Mouse (Mus musculus): ENCODE measurements at regions not wholly inside any gene's neighbourhood (a gene's known extent, or its start where the extent isn't known, plus 50 kb on each side); places are given as distances from the start of the nearest gene placed in this dataset.

DNA sequence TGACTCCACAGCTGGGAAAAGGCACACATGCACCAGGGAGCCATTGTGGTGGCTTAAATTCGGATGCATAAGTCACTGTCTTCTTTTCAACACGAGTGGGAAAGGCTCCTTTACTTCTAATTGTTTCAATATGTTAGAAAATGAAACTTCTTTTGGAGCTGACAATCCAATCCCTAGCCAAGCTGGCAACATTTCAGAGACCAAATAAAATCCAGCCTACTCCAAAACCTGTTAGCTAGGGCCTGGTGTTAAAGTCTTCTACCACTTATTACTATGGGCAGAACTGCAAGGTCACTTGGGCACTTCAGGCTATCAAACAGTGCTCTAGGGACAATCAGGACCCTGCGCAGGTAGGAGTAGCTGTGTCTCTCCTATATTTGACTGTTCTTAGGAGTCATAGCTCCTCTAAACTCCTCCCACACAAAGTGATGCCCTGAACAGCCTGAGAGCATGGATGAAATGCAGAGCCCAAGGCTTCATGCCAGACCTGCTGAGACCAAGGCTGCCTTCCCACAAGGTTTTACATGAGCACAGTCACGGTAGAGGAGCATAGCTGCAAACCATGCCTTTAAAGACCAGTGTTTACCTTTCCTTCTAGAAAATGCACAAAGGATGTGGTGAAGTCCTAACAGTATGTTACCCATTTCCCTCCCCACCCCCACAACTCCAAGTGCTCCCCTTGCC, 67.4 kb upstream of the Spdye4c start:
- WGBS (ENCODE audit: insufficient replicate concordance): 57% methylated on average over 4 of the region's 4 CpGs
- H3K36me3 ChIP-seq (ENCODE audit: control insufficient read depth, insufficient read depth): no peaks in the 10 kb centered on the region
- H3K27ac ChIP-seq (ENCODE audit: low read length): no peak overlapping the region
- ATAC-seq (ENCODE audit: low read depth): no peak
- no peak overlapping the region for H3K4me2 ChIP-seq (ENCODE audit: low read depth, low read length)
- H3K4me1 ChIP-seq (ENCODE audit: control insufficient read depth, low read depth, low read length): no peaks in the 10 kb centered on the region
- H3K27me3 ChIP-seq (ENCODE audit: control insufficient read depth, insufficient read depth, low read depth, low read length): no peaks in the 10 kb centered on the region
- no peak overlapping the region for H3K4me3 ChIP-seq (ENCODE audit: low read depth, low read length)
- no peaks in the 10 kb centered on the region for H3K9me3 ChIP-seq (replicated peaks; ENCODE audit: control insufficient read depth, low read length)
- no peak overlapping the region for H3K9ac ChIP-seq (ENCODE audit: low read depth, low read length)

DNA sequence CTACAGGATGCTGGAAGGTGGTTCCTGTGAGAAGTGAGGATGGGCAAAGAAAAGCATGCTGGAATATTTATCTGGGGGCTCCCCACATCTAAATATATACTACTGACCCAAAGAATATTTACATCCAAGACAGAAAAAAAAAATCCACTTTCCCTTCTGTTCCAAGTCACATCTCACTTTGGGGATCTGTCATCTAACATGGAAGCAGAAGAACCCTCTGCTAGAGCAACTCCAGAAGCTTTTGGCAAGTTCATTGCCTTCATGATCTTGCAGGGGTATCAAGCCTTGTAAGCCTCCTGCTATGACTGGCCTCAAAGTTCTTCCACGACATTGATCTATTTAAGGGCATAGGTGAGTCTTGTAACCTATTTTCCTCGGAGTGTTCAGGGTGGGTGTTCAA, 64.9 kb upstream of the Spdye4c start:
- Histone ChIP-seq H3K4me2 (ENCODE audit: low read depth, low read length) (no peak overlapping the region), H3K36me3 (ENCODE audit: control insufficient read depth, insufficient read depth) (no peaks in the 10 kb centered on the region), H3K9me3 (replicated peaks; ENCODE audit: control insufficient read depth, low read length) (no peaks in the 10 kb centered on the region), H3K4me1 (ENCODE audit: control insufficient read depth, low read depth, low read length) (no peaks in the 10 kb centered on the region), H3K4me3 (ENCODE audit: low read depth, low read length) (no peak overlapping the region), H3K9ac (ENCODE audit: low read depth, low read length) (no peak overlapping the region), H3K27ac (ENCODE audit: low read length) (no peak overlapping the region), H3K27me3 (ENCODE audit: control insufficient read depth, insufficient read depth, low read depth, low read length) (no peaks in the 10 kb centered on the region)
- WGBS (ENCODE audit: insufficient replicate concordance): 45% methylated on average over 2 of the region's 2 CpGs
- ATAC-seq (ENCODE audit: low read depth): no peak

DNA sequence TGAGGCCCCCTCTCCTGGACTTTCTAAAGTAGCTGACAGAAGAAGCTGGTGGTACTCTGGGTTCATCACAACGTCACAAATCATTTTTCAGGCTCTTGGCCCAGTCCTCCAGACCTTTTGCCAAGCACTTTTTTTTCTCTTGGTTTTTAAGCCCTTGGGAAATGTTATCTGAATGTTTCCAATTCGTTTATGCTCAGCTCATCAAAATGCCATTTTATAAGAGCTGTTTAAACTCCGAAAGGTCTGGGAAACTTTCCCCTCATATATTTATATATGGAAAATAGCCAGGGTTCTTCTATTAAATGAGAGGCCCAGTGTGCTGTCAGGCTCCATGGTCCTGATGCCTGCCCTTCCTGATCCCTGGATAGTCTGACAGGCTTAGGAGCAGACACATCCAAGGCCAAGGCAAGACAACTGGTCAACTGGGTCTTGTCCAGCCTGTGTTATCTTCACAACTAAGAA, 64.1 kb upstream of the Spdye4c start:
- WGBS (ENCODE audit: insufficient replicate concordance): 41% methylated on average over 3 of the region's 3 CpGs
- Histone ChIP-seq H3K4me3 (ENCODE audit: low read depth, low read length) (no peak overlapping the region), H3K9me3 (replicated peaks; ENCODE audit: control insufficient read depth, low read length) (no peaks in the 10 kb centered on the region), H3K36me3 (ENCODE audit: control insufficient read depth, insufficient read depth) (no peaks in the 10 kb centered on the region), H3K9ac (ENCODE audit: low read depth, low read length) (no peak overlapping the region), H3K27me3 (ENCODE audit: control insufficient read depth, insufficient read depth, low read depth, low read length) (no peaks in the 10 kb centered on the region), H3K27ac (ENCODE audit: low read length) (no peak overlapping the region), H3K4me1 (ENCODE audit: control insufficient read depth, low read depth, low read length) (no peaks in the 10 kb centered on the region), H3K4me2 (ENCODE audit: low read depth, low read length) (no peak overlapping the region)
- no peak for ATAC-seq (ENCODE audit: low read depth)

DNA sequence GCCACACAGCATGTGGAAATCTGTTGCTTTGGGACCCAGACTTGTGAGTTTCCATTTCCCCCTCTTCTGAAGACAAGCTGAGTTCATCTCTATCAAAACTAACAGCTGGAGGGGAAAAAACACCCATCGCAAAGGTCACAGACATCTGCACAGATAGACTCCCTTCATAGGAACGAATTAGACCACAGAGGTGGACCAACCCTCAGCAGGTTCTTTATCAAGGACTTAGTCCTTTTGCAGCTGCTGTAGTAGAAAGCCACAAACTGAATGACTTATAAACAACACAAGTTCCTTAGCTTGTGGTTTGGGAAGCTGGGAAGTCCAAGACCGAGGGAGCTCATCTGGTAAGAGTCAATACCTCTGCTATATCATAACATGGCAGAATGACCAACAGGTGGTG, 54.7 kb upstream of the Spdye4c start:
- Histone ChIP-seq H3K27ac (ENCODE audit: low read length) (no peak overlapping the region), H3K4me2 (ENCODE audit: low read depth, low read length) (no peak overlapping the region), H3K4me1 (ENCODE audit: control insufficient read depth, low read depth, low read length) (no peaks in the 10 kb centered on the region), H3K4me3 (ENCODE audit: low read depth, low read length) (no peak overlapping the region), H3K9me3 (replicated peaks; ENCODE audit: control insufficient read depth, low read length) (no peaks in the 10 kb centered on the region), H3K9ac (ENCODE audit: low read depth, low read length) (no peak overlapping the region), H3K27me3 (ENCODE audit: control insufficient read depth, insufficient read depth, low read depth, low read length) (no peaks in the 10 kb centered on the region), H3K36me3 (ENCODE audit: control insufficient read depth, insufficient read depth) (no peaks in the 10 kb centered on the region)
- no peak for ATAC-seq (ENCODE audit: low read depth)
- WGBS (ENCODE audit: insufficient replicate concordance): 38% methylated on average over 3 of the region's 3 CpGs

DNA sequence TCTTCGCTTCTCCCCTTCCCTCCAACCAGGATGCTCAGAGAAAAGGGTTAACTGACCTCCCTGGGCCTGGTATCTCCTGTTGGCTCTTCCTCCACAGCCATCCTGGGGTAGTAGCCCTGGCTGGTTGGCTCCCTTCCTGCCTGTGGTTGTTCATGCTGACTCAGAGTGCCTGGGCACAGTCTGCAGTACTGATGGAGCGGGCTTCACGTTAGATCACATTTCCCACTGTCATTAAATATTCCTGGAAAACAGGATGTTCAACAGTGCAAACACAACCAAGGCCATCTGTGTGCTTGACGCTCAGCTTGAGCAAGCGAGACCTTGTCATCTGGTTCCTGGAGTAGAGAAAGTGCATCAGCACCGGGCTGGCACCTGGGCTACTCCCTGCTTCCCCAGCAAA, 53.6 kb upstream of the Spdye4c start:
- Histone ChIP-seq H3K9ac (ENCODE audit: low read depth, low read length) (no peak overlapping the region), H3K27ac (ENCODE audit: low read length) (no peak overlapping the region), H3K27me3 (ENCODE audit: control insufficient read depth, insufficient read depth, low read depth, low read length) (no peaks in the 10 kb centered on the region), H3K4me2 (ENCODE audit: low read depth, low read length) (no peak overlapping the region), H3K36me3 (ENCODE audit: control insufficient read depth, insufficient read depth) (no peaks in the 10 kb centered on the region), H3K4me1 (ENCODE audit: control insufficient read depth, low read depth, low read length) (no peaks in the 10 kb centered on the region), H3K9me3 (replicated peaks; ENCODE audit: control insufficient read depth, low read length) (no peaks in the 10 kb centered on the region), H3K4me3 (ENCODE audit: low read depth, low read length) (no peak overlapping the region)
- no peak for ATAC-seq (ENCODE audit: low read depth)
- WGBS (ENCODE audit: insufficient replicate concordance): 57% methylated on average over 6 of the region's 6 CpGs

DNA sequence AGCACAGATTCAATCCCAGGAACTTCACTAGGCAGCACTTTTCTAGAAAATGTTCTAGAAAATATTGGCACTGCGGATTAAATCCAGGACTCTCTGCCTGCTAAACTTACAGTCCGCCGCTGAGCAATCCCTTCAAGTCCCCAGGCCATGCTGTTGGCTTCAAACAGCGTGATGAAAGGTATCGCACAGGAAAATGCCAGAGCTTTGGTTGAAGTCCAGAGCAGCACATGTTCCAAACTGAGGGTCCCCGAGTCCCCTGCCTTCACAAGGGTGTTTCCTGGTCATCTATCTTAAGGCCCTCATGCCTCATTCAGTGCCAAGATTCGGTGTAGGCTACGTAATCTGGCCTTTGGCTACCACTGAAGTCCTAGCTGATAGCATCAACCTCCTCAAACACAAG, 52.3 kb upstream of the Spdye4c start:
- Histone ChIP-seq H3K27me3 (ENCODE audit: control insufficient read depth, insufficient read depth, low read depth, low read length) (no peaks in the 10 kb centered on the region), H3K36me3 (ENCODE audit: control insufficient read depth, insufficient read depth) (no peaks in the 10 kb centered on the region), H3K4me2 (ENCODE audit: low read depth, low read length) (no peak overlapping the region), H3K27ac (ENCODE audit: low read length) (no peak overlapping the region), H3K9me3 (replicated peaks; ENCODE audit: control insufficient read depth, low read length) (no peaks in the 10 kb centered on the region), H3K9ac (ENCODE audit: low read depth, low read length) (no peak overlapping the region), H3K4me1 (ENCODE audit: control insufficient read depth, low read depth, low read length) (no peaks in the 10 kb centered on the region), H3K4me3 (ENCODE audit: low read depth, low read length) (no peak overlapping the region)
- ATAC-seq (ENCODE audit: low read depth): no peak
- WGBS (ENCODE audit: insufficient replicate concordance): 75% methylated on average over 8 of the region's 8 CpGs

All from liver, embryonic 16.5 days (tissue).